Mouse (Mus musculus) adrenal gland, postnatal 36 days (tissue): ENCODE measurements around the gene Slc2a12. TPM values are rescaled to one million over a fixed set of nuclear protein-coding genes. Genes with fewer than 3 reads are reported as not detected.
A peak's percentile ranks its signal among the peaks of the same experiment; 100 is the strongest.

Source experiments
- DNase-seq, 2 experiments: peaks; one replicate each; pipeline ENCODE4 v3.0.0; 2021; ENCODE audit warnings: mixed read lengths in 1 of 2
- microRNA-seq: library from miRNA; unstranded; fragments of <30 nt; microRNA quantifications from one replicate; pipeline ENCODE4 v1.2.0, GENCODE M21; 2021
- total RNA-seq, 2 experiments: library from RNA; stranded (reverse); gene quantifications; 2 replicates each; pipeline ENCODE4 v1.2.3; 2021

Gene Slc2a12
- total RNA-seq, 2 experiments from 2014 or later: 0.89 to 0.99 TPM

GRCm38 (mm10) chr10:22728257-22728656 is 83.4 kb downstream of the Slc2a12 start:
- DNase-seq: no peak

- no peak for DNase-seq
These were observed 85.6 kb downstream of the Slc2a12 start for GRCm38 (mm10) chr10:22730266-22730991.

- DNase-seq: no peak
These were observed 86.1 kb downstream of the Slc2a12 start for GRCm38 (mm10) chr10:22730992-22731271.

- peak; percentile 98 to 99 for DNase-seq
These were observed 86.7 kb downstream of the Slc2a12 start, which contains the start of gene Tbpl1 for GRCm38 (mm10) chr10:22731272-22732093. Gene Tbpl1, minus strand, starts transcription at chr10:22731938.

GRCm38 (mm10) chr10:22732181-22732580 is 87.4 kb downstream of the Slc2a12 start:
- no peak for DNase-seq

- DNase-seq: no peak
These were observed 101.1 kb downstream of the Slc2a12 start for GRCm38 (mm10) chr10:22745922-22746321.

GRCm38 (mm10) chr10:22746334-22747322 is 101.8 kb downstream of the Slc2a12 start:
- peak; percentile 11 to 24 for DNase-seq

- DNase-seq: no peak
These were observed 106.4 kb downstream of the Slc2a12 start for GRCm38 (mm10) chr10:22751175-22751682.

Small RNA genes lying within 50 kb of the gene (microRNA-seq; reads per million reads assigned to microRNA genes)
- not detected for gene Mir7663

Other genes with a start within 250 kb of the Slc2a12 start
- gene Tbpl1, start 86.9 kb downstream of the Slc2a12 start, total RNA-seq: 10 to 100 TPM; 31.0 to 34.6 TPM
- gene Tcf21, start 175.2 kb downstream of the Slc2a12 start, total RNA-seq: 10 to 100 TPM in 1 of 2 experiments, 1 to 10 TPM in 1; 8.9 to 13.1 TPM